Mouse (Mus musculus): ENCODE measurements around the gene Crkl. TPM values are rescaled to one million over a fixed set of nuclear protein-coding genes. Genes with fewer than 3 reads are reported as not detected.
A peak's percentile ranks its signal among the peaks of the same experiment; 100 is the strongest.

Crkl gene
- total RNA-seq, 2 experiments from 2014 or later: 37.3 to 37.4 TPM

DNA sequence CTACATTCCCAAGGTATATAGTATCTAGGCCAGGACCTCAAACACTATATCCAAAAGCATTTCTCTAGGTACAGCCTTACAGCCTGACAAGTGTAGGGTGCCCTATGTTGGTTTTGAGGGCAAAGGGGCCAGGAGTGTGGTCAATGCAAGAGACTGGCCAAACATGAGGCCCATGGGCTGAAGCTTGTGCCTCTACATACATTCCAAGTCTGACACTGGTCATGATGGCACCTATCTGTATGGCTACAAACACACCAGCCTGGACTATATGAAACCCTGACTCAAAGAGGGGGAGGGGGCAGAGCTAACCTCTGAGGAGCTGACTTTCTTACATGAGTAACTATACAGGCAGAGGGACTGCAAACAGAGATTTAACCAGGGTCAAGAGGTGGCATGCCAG is 75.8 kb downstream of the Crkl start:
- no peak for DNase-seq (ENCODE audit: low spot score in 2 of 2)

DNA sequence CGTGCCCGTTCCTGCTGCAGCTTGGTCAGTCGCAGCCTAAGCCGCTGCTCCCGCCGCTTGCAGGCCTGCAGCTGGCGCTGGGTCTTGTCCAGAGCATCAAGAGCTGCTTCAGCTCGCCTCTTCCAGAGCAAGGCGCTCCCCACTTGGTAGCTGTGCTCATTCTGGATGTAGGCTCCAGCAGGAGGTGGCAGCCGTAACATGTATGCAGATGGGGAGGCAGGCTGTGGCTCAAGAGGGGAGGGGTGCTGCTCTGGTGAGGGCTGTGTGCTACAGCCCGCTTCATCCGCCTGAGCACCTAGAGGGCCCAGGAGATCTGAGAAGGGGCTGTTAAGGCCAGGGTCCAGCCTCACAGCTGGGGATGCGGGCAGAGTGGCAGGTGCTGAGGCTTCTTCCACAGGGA is 76.5 kb downstream of the Crkl start:
- no peak for DNase-seq (ENCODE audit: low spot score in 2 of 2)

DNA sequence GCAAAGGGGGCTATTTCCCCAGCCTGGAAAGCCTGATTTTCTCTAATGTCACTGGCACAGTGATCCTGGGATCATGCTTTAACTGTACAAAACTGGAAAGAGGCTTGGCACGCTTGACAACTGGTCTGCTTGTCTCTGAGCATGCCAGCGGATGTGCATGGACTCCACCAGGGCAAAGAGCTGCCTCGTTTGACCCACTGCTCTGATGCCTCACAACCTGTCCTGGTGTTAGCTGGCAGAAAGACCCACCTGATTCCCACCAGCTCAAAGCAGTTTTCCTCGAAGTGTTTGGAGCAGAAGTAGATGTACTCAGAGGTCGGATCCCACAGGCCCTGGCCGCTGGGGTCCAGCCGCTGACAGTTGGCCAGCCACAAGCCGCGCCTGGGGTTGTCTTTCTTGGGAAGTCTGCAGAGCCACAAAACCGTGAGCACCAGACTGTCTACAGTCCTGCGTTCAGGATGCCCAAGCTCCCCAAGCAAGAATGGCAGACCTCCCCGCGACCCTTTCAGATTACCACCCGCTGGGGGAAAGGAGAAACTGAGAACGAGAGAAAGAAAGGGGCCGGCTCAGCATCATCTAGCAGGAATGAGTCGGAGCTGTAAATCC is 78.3 kb downstream of the Crkl start:
- DNase-seq (ENCODE audit: low spot score in 2 of 2): no peak

DNA sequence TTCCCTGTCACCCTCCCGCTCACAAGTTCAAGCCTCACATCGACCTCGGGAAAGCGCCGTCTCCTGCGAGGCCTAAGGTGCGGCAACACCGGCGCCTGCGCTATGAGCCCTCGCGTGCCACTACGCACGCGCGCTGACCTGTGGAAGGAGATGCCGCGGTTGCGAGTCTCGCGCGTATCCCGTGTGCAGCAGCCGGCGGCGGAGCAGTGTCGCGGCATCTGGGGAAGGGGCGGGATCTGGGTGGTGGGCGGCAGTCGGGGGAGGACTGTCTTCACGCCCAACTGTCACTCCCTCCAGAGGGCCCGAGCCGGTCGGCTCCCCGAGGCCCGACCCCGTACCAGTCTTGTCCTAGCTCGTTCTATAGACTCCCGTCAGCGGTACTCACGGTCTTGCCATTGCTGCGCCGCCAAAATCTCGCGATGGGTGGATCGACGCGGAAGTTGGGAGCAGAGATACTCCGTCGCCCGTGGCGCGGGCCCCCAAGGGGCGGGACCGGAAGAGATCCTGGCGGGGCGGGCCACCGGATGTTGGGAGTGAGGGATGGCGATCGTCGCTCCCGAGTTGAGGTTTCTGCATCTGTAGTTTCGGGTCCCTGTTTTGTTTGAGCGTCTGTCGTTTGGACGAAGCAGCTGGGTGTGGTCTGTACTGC is 79.0 kb downstream of the Crkl start, which contains the start of gene Thap7:
Gene Thap7 (minus strand): TSS at position 497 of the 649 bp plus-strand sequence.
- DNase-seq (ENCODE audit: low spot score in 2 of 2): peak; percentile 96 to 98

DNA sequence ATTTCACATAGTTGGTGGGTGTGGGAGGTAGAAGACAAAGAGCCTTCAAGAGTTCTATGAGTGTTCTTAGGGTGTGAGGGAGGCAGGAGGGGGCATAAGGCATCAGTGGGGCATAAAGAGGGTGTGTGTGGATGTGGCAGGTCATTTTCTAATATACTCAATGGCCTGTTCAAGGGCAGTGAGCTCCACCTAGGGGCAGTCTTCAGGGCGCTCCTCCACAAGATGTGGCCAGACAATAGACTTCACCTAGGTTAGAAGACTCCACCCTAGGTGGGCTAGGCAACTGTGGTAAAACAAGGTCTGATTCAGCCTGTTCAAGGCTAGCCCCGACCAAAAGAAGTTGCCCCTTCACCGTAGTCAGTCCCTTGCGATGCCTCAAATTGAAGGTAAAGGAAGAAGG is 80.5 kb downstream of the Crkl start:
- DNase-seq (ENCODE audit: low spot score in 2 of 2): no peak

DNA sequence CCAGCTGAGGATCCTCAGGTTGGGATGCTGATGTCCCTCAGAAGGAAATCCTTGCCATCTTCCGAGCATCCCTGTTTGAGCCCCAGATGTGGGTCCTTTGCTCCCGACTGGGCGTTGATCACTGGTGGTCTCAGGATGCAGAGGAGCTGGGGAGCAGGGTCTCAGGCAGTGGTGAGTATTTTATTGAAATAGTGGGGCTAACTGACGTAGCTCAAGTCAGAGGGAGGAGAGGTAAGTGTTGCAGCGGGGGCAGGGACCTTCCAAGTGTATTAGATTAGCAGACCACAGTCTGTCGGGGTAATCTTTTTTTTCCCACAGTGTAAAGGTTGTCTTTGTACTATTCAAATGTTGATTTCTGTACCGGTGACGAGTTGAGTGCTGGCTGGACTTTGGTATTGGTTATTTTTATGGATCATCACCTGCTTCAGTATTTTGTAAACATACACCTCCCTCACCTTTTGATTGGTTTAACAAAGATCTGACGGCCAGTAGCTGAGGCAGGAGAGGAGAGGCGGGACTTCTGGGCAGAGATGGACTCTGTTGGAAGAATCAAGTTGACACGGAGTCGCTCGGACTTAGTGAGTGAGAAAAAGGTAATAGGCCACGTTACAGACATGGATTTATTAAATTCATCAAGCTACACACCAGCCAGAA is 81.0 kb downstream of the Crkl start:
- DNase-seq (ENCODE audit: low spot score in 2 of 2): no peak

DNA sequence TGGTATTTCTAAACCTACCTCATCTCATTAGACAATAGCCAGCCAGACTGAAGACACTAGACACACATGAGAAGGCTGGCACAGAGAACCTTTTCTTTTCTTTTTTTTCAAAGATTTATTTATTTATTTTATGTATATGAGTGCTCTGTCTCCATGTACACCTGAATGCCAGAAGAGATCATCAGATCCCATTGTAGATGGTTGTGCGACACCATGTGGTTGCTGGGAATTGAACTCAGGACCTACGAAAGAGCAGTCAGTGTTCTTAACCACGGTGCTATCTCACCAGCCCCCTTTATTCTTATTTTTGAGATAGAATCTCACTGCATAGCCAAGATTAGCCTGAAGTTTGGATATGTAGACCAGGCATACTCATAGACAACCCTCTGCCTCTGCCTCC is 84.8 kb downstream of the Crkl start:
- DNase-seq (ENCODE audit: low spot score in 2 of 2): no peak

Other genes starting within 250 kb of the Crkl start
- gene Ube2l3, start 249.3 kb upstream of the Crkl start, total RNA-seq (2021): 100 to 1,000 TPM; 157 to 159 TPM
- gene Rimbp3, start 243.4 kb upstream of the Crkl start, total RNA-seq (2021): 1 to 10 TPM; 2.5 to 3.1 TPM
- 1 to 10 TPM; 4.3 to 4.4 TPM for gene Hic2, start 218.4 kb upstream of the Crkl start, total RNA-seq (2021)
- 100 to 1,000 TPM in 1 of 2 experiments, 10 to 100 TPM in 1; 86.7 to 100 TPM for gene Tmem191c, start 175.9 kb upstream of the Crkl start, total RNA-seq (2021)
- under 1 TPM; 0.60 to 0.92 TPM for gene Serpind1, start 120.6 kb upstream of the Crkl start, total RNA-seq (2021)
- 10 to 100 TPM; 27.3 to 31.2 TPM for gene Snap29, start 46.0 kb upstream of the Crkl start, total RNA-seq (2021)
- gene Pi4ka, start 45.7 kb upstream of the Crkl start, total RNA-seq (2021): 100 to 1,000 TPM; 222 to 236 TPM
- gene Aifm3, start 37.6 kb downstream of the Crkl start, total RNA-seq (2021): 10 to 100 TPM; 59.1 to 61.5 TPM
- 100 to 1,000 TPM; 204 to 215 TPM for gene Lztr1, start 56.7 kb downstream of the Crkl start, total RNA-seq (2021)
- gene Thap7, start 79.1 kb downstream of the Crkl start, total RNA-seq (2021): 10 to 100 TPM; 38.1 to 40.8 TPM
- 1 to 10 TPM in 1 of 2 experiments, under 1 TPM in 1; 0.67 to 1.6 TPM for gene Lrrc74b, start 109.3 kb downstream of the Crkl start, total RNA-seq (2021)
- gene P2rx6, start 109.9 kb downstream of the Crkl start, total RNA-seq (2021): 1 to 10 TPM in 1 of 2 experiments, under 1 TPM in 1; 0.83 to 1.1 TPM
- 10 to 100 TPM; 86.2 to 94.9 TPM for gene Slc7a4, start 131.2 kb downstream of the Crkl start, total RNA-seq (2021)
- 10 to 100 TPM; 37.9 to 42.2 TPM for gene Smpd4, start 167.4 kb downstream of the Crkl start, total RNA-seq (2021)
- 10 to 100 TPM; 39.9 to 48.2 TPM for gene Ccdc74a, start 194.5 kb downstream of the Crkl start, total RNA-seq (2021)